Mouse (Mus musculus): ENCODE measurements at regions not wholly inside any gene's neighbourhood (a gene's known extent, or its start where the extent isn't known, plus 50 kb on each side); places are given as distances from the start of the nearest gene placed in this dataset.

- H3K36me3 ChIP-seq (ENCODE audit: control insufficient read depth), result no peaks in the 10 kb centered on the region
- H3K27me3 ChIP-seq (ENCODE audit: control insufficient read depth), result no peaks in the 10 kb centered on the region
- H3K4me3 ChIP-seq (replicated peaks), result no peak overlapping the region
- H3K9me3 ChIP-seq (ENCODE audit: control insufficient read depth, low read length), result no peaks in the 10 kb centered on the region
- H3K4me1 ChIP-seq (ENCODE audit: control insufficient read depth), result no peaks in the 10 kb centered on the region
- TF ChIP-seq GATA1 (IDR thresholded peaks at IDR 0.05; ENCODE audit: low read length) (no peak), TAL1 (IDR thresholded peaks at IDR 0.05; ENCODE audit: low read length) (no peak)
These were observed 69.0 kb upstream of the C1qtnf7 start for GRCm38 (mm10) chr5:43446295-43446694.

GRCm38 (mm10) chr5:43456018-43456417, 59.3 kb upstream of the C1qtnf7 start:
- no peak for TF ChIP-seq GATA1 (IDR thresholded peaks at IDR 0.05; ENCODE audit: low read length)
- no peak for TF ChIP-seq TAL1 (IDR thresholded peaks at IDR 0.05; ENCODE audit: low read length)
- H3K27me3 ChIP-seq (ENCODE audit: control insufficient read depth), result no peaks in the 10 kb centered on the region
- no peak overlapping the region for H3K4me3 ChIP-seq (replicated peaks)
- no peaks in the 10 kb centered on the region for H3K9me3 ChIP-seq (ENCODE audit: control insufficient read depth, low read length)
- H3K36me3 ChIP-seq (ENCODE audit: control insufficient read depth), result no peaks in the 10 kb centered on the region
- H3K4me1 ChIP-seq (ENCODE audit: control insufficient read depth), result no peaks in the 10 kb centered on the region

GRCm38 (mm10) chr5:43457725-43458124, 57.6 kb upstream of the C1qtnf7 start:
- H3K9me3 ChIP-seq (ENCODE audit: control insufficient read depth, low read length), result no peaks in the 10 kb centered on the region
- no peak overlapping the region for H3K4me3 ChIP-seq (replicated peaks)
- H3K36me3 ChIP-seq (ENCODE audit: control insufficient read depth), result no peaks in the 10 kb centered on the region
- no peaks in the 10 kb centered on the region for H3K27me3 ChIP-seq (ENCODE audit: control insufficient read depth)
- TF ChIP-seq TAL1 (IDR thresholded peaks at IDR 0.05; ENCODE audit: low read length) (no peak), GATA1 (IDR thresholded peaks at IDR 0.05; ENCODE audit: low read length) (no peak)
- no peaks in the 10 kb centered on the region for H3K4me1 ChIP-seq (ENCODE audit: control insufficient read depth)

- no peaks in the 10 kb centered on the region for H3K9me3 ChIP-seq (ENCODE audit: control insufficient read depth, low read length)
- H3K27me3 ChIP-seq (ENCODE audit: control insufficient read depth), result no peaks in the 10 kb centered on the region
- TF ChIP-seq GATA1 (IDR thresholded peaks at IDR 0.05; ENCODE audit: low read length), result no peak
- no peak for TF ChIP-seq TAL1 (IDR thresholded peaks at IDR 0.05; ENCODE audit: low read length)
- H3K4me3 ChIP-seq (replicated peaks), result no peak overlapping the region
- H3K4me1 ChIP-seq (ENCODE audit: control insufficient read depth), result no peaks in the 10 kb centered on the region
- no peaks in the 10 kb centered on the region for H3K36me3 ChIP-seq (ENCODE audit: control insufficient read depth)
These were observed 53.2 kb upstream of the C1qtnf7 start for GRCm38 (mm10) chr5:43461987-43462715.

Data from erythroblast, embryonic 14.5 days (primary cell).